Mouse (Mus musculus): ENCODE measurements around the gene Mief2. TPM values are rescaled to one million over a fixed set of nuclear protein-coding genes. Genes with fewer than 3 reads are reported as not detected.
A peak's percentile ranks its signal among the peaks of the same experiment; 100 is the strongest.

The Mief2 gene
- total RNA-seq (2021), result 10 to 100 TPM; 25.9 to 26.2 TPM

- peak; percentile 95 to 97 for DNase-seq (ENCODE audit: extremely low spot score in 1 of 2, low spot score in 2 of 2)
- intact Hi-C loops (cut with DNase I), result no loop called here
These were observed at the start of gene Mief2 for GRCm38 (mm10) chr11:60728260-60728761. TSS of gene Mief2 (plus strand) at chr11:60728398.

DNA sequence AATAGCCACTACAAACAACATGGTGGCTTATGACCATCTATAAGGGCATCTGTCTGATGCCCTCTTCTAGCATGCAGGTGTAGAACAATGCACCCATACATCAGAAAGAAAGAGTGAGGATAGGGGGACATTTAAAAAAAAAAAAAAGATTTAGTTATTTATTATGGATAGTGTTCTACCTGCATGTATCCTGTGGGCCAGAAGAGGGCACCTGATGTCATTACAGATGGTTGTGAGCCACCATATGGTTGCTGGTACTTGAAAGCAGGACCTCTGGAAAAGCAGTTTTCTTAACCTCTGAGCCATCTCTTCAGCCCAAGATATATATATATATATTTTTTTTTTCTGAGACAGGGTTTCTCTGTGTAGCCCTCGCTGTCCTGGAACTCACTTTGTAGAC is 32.0 kb upstream of the Mief2 start:
- DNase-seq (ENCODE audit: extremely low spot score in 1 of 2, low spot score in 2 of 2), result no peak
- intact Hi-C loops (cut with DNase I), result no loop called here

DNA sequence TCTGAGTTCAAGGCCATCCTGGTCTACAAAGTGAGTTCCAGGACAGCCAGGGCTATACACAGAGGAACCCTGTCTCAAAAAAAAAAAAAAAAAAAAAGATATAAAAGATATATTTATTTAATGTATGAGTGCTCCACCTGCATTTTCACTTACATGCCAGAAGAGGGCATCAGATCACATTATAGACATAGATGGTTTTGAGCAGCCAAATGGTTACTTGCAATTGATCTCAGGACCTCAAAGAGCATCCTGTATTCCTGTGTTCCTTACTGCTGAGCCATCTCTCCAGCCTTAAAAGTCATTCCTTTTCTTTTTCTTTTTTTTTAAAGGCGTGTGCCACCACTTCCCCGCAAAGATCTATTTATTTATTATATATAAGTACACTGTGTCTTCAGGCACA is 30.6 kb upstream of the Mief2 start:
- no peak for DNase-seq (ENCODE audit: extremely low spot score in 1 of 2, low spot score in 2 of 2)

DNA sequence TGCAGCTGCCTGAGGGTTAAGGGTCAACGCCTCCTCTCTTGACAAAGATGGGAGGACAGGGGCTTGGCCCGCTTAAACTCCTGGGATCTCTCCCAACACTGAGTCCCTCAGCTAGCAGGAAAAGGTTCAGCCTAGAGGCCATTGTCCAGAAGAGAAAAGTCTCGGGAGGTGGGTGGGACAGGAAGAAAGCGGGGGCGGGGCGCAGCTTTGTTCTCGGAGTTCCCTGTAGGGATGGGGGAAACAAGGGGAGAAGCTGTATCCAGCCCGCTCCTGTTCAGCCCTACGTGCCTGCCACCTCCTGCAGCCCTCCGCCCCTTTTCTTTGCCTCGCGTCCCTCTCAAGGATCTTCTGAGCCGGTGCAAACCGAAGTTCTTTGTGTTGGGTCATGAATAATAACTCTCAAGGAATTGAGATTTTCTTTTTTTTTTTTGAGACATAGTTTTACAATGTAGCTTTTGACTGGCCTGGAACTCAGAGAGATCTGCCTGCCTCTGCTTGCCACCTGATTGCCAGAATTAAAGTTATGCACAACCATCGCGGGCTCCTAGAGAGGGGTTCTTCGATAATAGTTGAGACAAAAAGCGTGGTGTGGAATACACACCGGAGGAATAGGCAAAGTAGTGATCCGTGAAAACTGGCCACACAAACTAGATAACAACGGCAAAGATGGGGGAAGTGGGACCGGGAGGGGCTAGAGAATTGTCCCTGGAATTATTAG is 29.2 kb upstream of the Mief2 start:
- DNase-seq (ENCODE audit: extremely low spot score in 1 of 2, low spot score in 2 of 2), result peak in 1 of 2 experiments; percentile 93
- intact Hi-C loops (cut with DNase I), result no loop called here

More for the DNA sequence above, 30.6 kb upstream of the Mief2 start:
- intact Hi-C loops (cut with DNase I), result no loop called here

- intact Hi-C loops (cut with DNase I), result no loop called here
- DNase-seq (ENCODE audit: extremely low spot score in 1 of 2, low spot score in 2 of 2), result peak; percentile 63 to 95
These were observed 28.6 kb upstream of the Mief2 start, which contains the start of gene Llgl1 for GRCm38 (mm10) chr11:60699524-60700075. TSS of gene Llgl1 (plus strand) at chr11:60699723.

DNA sequence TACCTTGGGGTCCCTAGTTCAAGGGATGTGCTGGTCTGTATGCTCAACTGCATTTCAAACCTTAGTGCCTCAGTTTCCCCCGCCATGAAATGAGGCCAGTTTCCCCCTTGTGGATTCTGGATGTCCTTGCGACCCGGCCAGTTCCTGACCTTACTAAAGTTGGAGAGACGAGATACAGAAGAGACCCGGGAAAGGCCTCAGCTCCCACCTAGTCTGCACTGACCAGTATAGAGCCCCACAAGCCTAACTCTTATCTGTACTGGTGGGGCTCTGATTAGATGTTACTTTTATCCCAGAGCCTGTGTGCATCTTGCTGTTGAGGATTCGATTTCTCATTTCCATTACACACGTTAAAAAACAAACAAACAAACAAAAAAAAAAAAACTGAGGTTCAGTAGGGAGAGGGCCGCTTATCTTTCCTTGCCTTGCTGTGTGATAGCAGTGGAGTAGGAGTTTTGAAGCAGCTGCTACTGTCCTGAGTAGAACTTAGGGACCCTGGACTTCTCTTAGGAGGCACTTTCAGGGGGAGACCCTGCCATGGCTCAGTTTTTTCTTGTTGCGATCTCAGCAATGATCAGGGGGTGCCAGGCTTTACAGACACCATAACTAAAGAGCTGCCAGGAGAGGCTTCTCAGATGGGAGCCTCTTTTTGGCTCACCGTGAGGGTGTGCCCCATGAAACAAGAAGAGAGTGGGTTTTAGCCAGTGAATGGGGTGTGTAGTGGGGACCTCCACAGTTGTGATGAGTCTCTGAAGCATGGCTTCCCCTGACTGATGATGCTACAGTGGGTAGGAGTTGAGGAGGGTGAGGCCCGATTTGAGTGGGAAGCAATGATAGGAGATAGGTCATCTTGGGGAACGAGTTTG is 27.6 kb upstream of the Mief2 start:
- peak in 1 of 2 experiments; percentile 0 for DNase-seq (ENCODE audit: extremely low spot score in 1 of 2, low spot score in 2 of 2)
- intact Hi-C loops (cut with DNase I), result no loop called here

DNA sequence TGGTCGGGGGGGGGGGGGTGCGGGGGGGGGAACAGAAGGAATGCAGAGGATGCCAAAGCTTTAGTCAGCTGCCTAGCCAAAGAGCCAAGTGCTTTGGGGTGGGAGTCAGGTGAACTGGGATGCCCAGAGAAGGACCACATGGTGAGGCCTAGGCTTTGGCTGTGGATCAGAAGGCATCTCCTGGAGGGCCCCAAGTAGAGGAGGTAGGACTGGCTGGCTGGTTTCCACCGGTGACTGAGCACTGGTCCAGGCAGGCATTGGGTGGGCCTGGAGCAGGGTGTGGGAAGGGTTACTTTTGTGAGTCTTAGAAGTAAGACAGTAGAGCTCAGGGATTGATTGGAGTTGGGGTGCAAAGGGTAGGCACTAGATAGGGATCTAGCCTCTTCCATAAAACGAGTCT is 26.6 kb upstream of the Mief2 start:
- intact Hi-C loops (cut with DNase I), result no loop called here
- DNase-seq (ENCODE audit: extremely low spot score in 1 of 2, low spot score in 2 of 2), result peak in 1 of 2 experiments; percentile 1

DNA sequence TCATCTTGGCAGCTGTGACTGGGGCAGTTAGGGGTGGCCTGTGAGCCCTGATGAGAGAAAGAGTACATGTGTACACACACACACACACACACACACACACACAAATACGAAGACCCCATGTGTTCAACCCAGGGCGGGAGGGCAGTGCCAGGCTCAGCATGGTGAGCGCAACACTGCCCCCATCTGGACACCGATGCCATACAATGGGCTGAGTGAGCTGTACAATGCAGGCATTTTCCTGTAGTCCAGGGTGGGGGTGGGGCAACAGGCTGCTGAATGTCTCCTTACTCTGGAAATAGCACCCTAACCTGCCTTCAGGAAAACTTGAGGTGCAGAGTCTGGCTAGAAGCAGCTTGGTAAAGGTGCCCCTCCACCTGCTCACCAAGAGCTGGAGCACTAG is 25.1 kb upstream of the Mief2 start:
- DNase-seq (ENCODE audit: extremely low spot score in 1 of 2, low spot score in 2 of 2), result peak; percentile 48 to 87
- intact Hi-C loops (cut with DNase I), result no loop called here

GRCm38 (mm10) chr11:60704023-60704880 is 23.9 kb upstream of the Mief2 start:
- peak in 1 of 2 experiments; percentile 4 for DNase-seq (ENCODE audit: extremely low spot score in 1 of 2, low spot score in 2 of 2)
- intact Hi-C loops (cut with DNase I), result no loop called here

GRCm38 (mm10) chr11:60705255-60705654 is 22.9 kb upstream of the Mief2 start:
- DNase-seq (ENCODE audit: extremely low spot score in 1 of 2, low spot score in 2 of 2), result peak in 1 of 2 experiments; percentile 21
- intact Hi-C loops (cut with DNase I), result no loop called here

DNA sequence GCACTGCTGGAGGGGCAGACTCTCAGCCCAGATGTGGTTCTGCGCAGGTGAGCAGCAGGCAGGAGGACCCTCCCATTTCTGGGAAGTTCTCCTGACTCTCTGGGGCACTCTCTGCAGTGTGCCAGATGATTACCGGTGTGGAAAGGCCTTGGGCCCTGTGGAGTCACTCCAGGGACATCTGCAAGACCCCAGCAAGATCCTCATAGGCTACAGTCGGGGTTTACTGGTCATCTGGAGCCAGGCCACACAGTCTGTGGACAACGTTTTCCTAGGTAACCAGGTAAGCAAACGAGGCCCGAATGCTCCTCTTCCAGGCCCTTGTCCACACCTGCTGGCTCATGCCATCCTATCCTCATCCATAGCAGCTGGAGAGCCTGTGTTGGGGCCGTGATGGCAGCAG is 22.1 kb upstream of the Mief2 start:
- DNase-seq (ENCODE audit: extremely low spot score in 1 of 2, low spot score in 2 of 2), result peak in 1 of 2 experiments; percentile 19
- intact Hi-C loops (cut with DNase I), result no loop called here

DNA sequence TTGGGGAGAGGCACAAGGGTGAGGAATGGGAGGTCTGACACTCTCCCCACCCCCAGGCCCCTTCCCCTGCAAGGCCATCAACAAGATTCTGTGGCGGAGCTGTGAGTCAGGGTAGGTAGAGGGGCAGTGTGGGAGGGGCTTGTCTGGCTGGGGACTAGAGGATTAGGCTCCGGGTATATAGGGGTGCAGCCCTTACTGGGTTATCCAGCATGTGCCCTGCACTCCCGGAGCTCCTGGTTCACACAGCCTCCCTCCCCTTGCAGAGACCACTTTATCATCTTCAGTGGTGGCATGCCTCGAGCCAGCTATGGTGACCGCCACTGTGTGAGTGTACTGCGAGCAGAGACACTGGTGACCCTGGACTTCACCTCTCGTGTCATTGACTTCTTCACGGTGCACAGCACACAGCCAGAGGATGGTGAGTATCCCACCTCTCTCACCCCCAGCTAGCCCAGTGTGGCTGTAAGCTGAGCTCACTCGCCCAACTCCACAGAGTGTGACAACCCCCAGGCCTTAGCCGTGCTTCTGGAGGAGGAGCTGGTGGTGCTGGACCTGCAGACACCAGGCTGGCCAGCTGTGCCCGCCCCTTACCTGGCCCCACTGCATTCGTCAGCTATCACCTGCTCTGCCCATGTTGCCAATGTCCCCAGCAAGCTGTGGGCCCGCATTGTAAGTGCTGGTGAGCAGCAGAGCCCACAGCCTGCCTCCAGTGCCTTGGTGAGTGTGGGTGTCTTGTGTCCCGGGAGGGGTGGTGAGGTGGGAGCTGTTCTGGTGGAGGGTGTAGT is 21.3 kb upstream of the Mief2 start:
- DNase-seq (ENCODE audit: extremely low spot score in 1 of 2, low spot score in 2 of 2), result peak in 1 of 2 experiments; percentile 36
- intact Hi-C loops (cut with DNase I), result no loop called here

- intact Hi-C loops (cut with DNase I), result no loop called here
- DNase-seq (ENCODE audit: extremely low spot score in 1 of 2, low spot score in 2 of 2), result peak in 1 of 2 experiments; percentile 83
These were observed 20.5 kb upstream of the Mief2 start for GRCm38 (mm10) chr11:60707672-60708071.

DNA sequence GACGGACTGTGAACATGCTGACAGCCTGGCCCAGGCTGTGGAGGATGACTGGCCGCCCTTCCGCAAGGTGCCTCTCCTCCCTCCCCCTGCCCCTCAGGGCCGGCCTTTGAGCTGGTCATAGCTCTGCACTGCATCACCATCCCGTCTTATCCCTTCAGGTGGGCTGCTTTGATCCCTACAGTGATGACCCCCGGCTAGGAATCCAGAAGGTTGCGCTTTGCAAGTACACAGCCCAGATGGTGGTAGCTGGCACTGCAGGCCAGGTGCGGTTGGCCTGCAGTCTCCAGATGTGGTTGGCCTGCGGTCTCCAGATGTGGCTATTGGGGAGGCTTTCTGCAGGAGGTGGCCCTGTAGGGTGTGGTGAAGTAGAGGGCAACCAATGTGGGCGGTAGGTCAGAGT is 19.6 kb upstream of the Mief2 start:
- no peak for DNase-seq (ENCODE audit: extremely low spot score in 1 of 2, low spot score in 2 of 2)
- intact Hi-C loops (cut with DNase I), result no loop called here

DNA sequence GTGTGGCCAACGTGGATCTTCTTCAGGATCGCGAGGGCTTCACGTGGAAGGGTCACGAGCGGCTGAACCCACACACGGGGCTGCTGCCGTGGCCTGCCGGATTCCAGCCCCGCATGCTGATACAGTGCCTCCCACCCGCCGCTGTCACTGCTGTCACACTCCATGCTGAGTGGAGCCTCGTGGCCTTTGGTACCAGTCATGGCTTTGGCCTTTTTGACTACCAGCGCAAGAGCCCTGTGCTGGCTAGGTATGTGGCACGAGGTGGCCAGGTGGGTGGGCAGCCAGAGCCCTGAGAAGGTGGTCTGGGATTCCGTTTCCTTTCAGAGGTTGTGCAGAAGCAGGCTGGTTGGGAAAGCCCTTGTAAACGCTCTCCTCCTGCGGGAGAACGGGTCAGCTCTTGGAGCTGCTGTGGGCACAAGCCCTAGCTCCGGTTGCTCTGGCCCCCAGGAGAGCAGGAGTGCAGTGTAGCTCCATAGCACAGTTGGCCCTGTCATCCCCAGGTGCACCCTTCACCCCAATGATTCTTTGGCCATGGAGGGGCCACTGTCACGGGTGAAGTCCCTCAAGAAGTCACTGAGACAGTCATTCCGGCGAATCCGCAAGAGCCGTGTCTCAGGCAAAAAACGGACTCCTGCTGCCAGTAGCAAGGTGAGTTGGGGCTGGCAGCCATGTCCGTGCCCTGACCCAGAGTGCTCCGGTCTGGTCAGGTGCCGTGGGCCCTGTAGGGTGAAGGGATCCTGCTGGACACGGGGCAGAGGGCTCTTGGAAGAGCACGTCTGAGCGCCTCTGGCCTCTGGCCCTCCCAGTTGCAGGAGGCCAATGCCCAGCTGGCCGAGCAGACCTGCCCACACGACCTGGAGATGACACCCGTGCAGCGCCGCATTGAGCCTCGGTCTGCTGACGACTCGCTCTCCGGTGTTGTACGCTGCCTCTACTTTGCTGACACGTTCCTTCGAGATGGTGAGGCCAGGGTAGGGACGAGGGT is 18.4 kb upstream of the Mief2 start:
- no peak for DNase-seq (ENCODE audit: extremely low spot score in 1 of 2, low spot score in 2 of 2)
- intact Hi-C loops (cut with DNase I), result no loop called here

DNA sequence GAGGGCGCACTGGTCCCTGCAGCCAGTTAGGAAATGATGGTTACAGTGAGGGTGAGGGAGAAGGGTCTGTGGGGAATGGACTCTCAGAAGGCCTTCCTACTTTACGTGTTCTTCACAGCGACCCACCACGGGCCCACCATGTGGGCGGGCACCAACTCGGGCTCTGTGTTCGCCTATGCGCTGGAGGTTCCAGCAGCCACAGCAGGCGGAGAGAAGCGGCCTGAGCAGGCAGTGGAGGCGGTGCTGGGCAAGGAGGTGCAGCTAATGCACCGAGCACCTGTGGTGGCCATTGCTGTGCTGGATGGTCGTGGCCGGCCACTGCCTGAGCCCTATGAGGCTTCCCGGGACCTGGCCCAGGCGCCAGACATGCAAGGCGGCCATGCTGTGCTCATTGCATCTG is 17.0 kb upstream of the Mief2 start:
- DNase-seq (ENCODE audit: extremely low spot score in 1 of 2, low spot score in 2 of 2), result no peak
- intact Hi-C loops (cut with DNase I), result no loop called here

DNA sequence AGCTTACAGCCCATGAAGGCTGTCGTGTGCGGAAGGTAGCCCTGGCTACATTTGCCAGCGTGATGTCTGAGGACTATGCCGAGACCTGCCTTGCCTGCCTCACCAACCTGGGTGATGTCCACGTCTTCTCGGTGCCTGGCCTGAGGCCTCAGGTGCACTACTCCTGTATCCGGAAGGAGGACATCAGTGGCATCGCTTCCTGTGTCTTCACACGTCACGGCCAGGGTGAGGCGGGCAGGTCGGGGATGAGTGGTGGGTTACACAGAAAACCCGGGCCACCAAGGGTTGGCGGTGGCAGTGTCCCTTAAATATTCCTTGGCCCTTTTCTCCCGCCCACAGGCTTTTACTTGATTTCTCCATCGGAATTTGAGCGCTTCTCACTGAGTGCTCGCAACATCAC is 16.2 kb upstream of the Mief2 start:
- DNase-seq (ENCODE audit: extremely low spot score in 1 of 2, low spot score in 2 of 2), result no peak
- intact Hi-C loops (cut with DNase I), result no loop called here
